Mouse (Mus musculus): ENCODE data around the gene Onecut3. TPM values are rescaled to one million over a fixed set of nuclear protein-coding genes. Genes with fewer than 3 reads are reported as not detected.

Gene Onecut3
- total RNA-seq, 1 experiment: not detected

DNA sequence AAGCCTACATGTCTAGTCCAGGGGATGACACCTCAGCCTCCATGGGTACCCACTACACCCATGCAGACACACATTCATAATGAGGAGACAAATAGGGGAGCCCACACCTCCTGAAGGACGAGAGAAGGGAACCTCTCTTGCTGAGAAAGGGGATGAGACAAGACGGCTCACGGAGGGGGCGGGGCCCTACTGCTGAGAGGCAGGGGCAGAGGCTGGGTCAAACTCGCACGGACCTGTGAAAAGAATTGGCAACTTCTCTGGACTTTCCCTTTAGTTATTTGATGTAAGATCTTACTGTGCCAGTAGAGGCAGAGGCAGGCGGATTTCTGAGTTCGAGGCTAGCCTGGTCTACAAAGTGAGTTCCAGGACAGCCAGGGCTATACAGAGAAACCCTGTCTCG, 57.7 kb downstream of the Onecut3 start:
- TF ChIP-seq MAFK (IDR thresholded peaks at IDR 0.05; ENCODE audit: insufficient read depth, low read depth, low read length) (no peak), HCFC1 (IDR thresholded peaks at IDR 0.05; ENCODE audit: borderline replicate concordance, insufficient read depth, low read length) (no peak), CHD2 (IDR thresholded peaks at IDR 0.05; ENCODE audit: low read depth, low read length) (no peak), ZC3H11A (IDR thresholded peaks at IDR 0.05; ENCODE audit: borderline replicate concordance, low read depth, low read length) (no peak), ZNF384 (IDR thresholded peaks at IDR 0.05; ENCODE audit: low read depth, low read length) (no peak)
- H3K9me3 ChIP-seq (ENCODE audit: control insufficient read depth, insufficient read depth, low read depth, low read length): no peaks in the 10 kb centered on the region

DNA sequence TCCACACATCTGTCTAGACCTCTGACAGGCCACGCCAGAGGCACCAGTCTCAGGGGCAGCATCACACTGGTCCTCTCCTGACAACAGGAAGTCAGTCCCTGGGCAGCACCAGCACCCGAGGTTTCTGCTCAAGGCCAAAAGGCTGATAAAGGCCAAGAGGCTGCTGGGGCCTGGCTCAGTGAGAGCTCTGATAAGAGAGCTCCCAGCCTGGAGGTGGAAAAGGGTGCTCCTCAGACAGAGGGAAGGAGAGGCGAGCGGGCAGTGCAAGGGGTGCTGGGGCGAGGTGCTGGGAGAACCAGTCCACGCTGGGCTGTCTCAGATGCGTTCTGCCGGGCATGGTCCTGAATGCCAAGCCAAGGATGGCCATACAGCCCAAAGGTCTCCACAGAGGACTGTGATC, 58.9 kb downstream of the Onecut3 start:
- in situ Hi-C loops (cut with MboI; ENCODE audit: low sequenced_read_pairs in 2 of 2, unreplicated experiment in 2 of 2): no loop called here

More for the DNA sequence above, 57.7 kb downstream of the Onecut3 start:
- Histone ChIP-seq H3K9ac (ENCODE audit: insufficient read depth, low read depth, low read length, poor library complexity, severe bottlenecking) (no peak overlapping the region), H3K4me1 (ENCODE audit: control insufficient read depth in 2 of 2, insufficient read depth in 2 of 2, low read length in 2 of 2, poor library complexity in 1 of 2) (peaks cover 0 to 11% of the 10 kb centered on the region in 2 experiments; a peak in 1 of 4 replicates), H3K36me3 (ENCODE audit: control insufficient read depth, insufficient read depth, low read length, poor library complexity, severe bottlenecking) (peaks cover 22% of the 10 kb centered on the region), H3K4me3 (ENCODE audit: insufficient read depth in 1 of 2, low read depth in 1 of 2, low read length in 2 of 2, poor library complexity in 1 of 2, severe bottlenecking in 1 of 2) (no peak overlapping the region), H3K27ac (ENCODE audit: insufficient read depth, low read depth, low read length, poor library complexity, severe bottlenecking) (no peak overlapping the region)
- no peak for DNase-seq (ENCODE audit: low read depth, low spot score)
- in situ Hi-C loops (cut with MboI; ENCODE audit: low sequenced_read_pairs in 2 of 2, unreplicated experiment in 2 of 2): no loop called here

DNA sequence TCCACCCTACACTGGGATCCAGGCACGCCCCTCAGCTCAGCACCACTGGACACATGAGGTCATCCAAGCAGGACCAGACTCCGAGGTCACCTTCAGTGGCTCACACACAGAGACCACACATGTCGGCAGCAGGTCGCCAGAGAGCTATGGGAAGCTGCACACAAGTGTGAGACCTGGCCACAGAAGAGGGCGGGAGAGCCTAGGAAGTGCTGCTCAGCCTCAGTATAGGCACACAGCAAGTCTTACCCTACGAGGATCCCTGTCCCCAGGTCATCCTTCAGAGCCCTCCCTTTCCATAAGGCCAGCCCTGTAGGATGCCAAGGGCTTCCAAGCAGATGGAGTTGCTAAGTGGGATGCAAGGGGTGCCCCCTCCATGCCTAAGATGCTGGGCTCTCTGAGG, 59.4 kb downstream of the Onecut3 start:
- Histone ChIP-seq H3K36me3 (ENCODE audit: control insufficient read depth, insufficient read depth, low read length, poor library complexity, severe bottlenecking) (peaks cover 16% of the 10 kb centered on the region), H3K4me3 (ENCODE audit: insufficient read depth in 1 of 2, low read depth in 1 of 2, low read length in 2 of 2, poor library complexity in 1 of 2, severe bottlenecking in 1 of 2) (no peak overlapping the region), H3K27ac (ENCODE audit: insufficient read depth, low read depth, low read length, poor library complexity, severe bottlenecking) (no peak overlapping the region), H3K4me1 (ENCODE audit: control insufficient read depth in 2 of 2, insufficient read depth in 2 of 2, low read length in 2 of 2, poor library complexity in 1 of 2) (peaks cover 0 to 17% of the 10 kb centered on the region in 2 experiments; a peak in 2 of 4 replicates), H3K9me3 (ENCODE audit: control insufficient read depth, insufficient read depth, low read depth, low read length) (no peaks in the 10 kb centered on the region), H3K9ac (ENCODE audit: insufficient read depth, low read depth, low read length, poor library complexity, severe bottlenecking) (no peak overlapping the region)
- no peak for DNase-seq (ENCODE audit: low read depth, low spot score)
- TF ChIP-seq MAFK (IDR thresholded peaks at IDR 0.05; ENCODE audit: insufficient read depth, low read depth, low read length) (no peak), CHD2 (IDR thresholded peaks at IDR 0.05; ENCODE audit: low read depth, low read length) (no peak), ZNF384 (IDR thresholded peaks at IDR 0.05; ENCODE audit: low read depth, low read length) (no peak), ZC3H11A (IDR thresholded peaks at IDR 0.05; ENCODE audit: borderline replicate concordance, low read depth, low read length) (no peak), HCFC1 (IDR thresholded peaks at IDR 0.05; ENCODE audit: borderline replicate concordance, insufficient read depth, low read length) (no peak)
- in situ Hi-C loops (cut with MboI; ENCODE audit: low sequenced_read_pairs in 2 of 2, unreplicated experiment in 2 of 2): no loop called here

More for the DNA sequence above, 58.9 kb downstream of the Onecut3 start:
- TF ChIP-seq ZC3H11A (IDR thresholded peaks at IDR 0.05; ENCODE audit: borderline replicate concordance, low read depth, low read length) (no peak), MAFK (IDR thresholded peaks at IDR 0.05; ENCODE audit: insufficient read depth, low read depth, low read length) (no peak)
- Histone ChIP-seq H3K4me1 (ENCODE audit: control insufficient read depth in 2 of 2, insufficient read depth in 2 of 2, low read length in 2 of 2, poor library complexity in 1 of 2) (peaks cover 0 to 17% of the 10 kb centered on the region in 2 experiments; a peak in 2 of 4 replicates), H3K4me3 (ENCODE audit: insufficient read depth in 1 of 2, low read depth in 1 of 2, low read length in 2 of 2, poor library complexity in 1 of 2, severe bottlenecking in 1 of 2) (no peak overlapping the region), H3K9me3 (ENCODE audit: control insufficient read depth, insufficient read depth, low read depth, low read length) (no peaks in the 10 kb centered on the region), H3K36me3 (ENCODE audit: control insufficient read depth, insufficient read depth, low read length, poor library complexity, severe bottlenecking) (peaks cover 18% of the 10 kb centered on the region), H3K27ac (ENCODE audit: insufficient read depth, low read depth, low read length, poor library complexity, severe bottlenecking) (no peak overlapping the region), H3K9ac (ENCODE audit: insufficient read depth, low read depth, low read length, poor library complexity, severe bottlenecking) (no peak overlapping the region)
- no peak for DNase-seq (ENCODE audit: low read depth, low spot score)

DNA sequence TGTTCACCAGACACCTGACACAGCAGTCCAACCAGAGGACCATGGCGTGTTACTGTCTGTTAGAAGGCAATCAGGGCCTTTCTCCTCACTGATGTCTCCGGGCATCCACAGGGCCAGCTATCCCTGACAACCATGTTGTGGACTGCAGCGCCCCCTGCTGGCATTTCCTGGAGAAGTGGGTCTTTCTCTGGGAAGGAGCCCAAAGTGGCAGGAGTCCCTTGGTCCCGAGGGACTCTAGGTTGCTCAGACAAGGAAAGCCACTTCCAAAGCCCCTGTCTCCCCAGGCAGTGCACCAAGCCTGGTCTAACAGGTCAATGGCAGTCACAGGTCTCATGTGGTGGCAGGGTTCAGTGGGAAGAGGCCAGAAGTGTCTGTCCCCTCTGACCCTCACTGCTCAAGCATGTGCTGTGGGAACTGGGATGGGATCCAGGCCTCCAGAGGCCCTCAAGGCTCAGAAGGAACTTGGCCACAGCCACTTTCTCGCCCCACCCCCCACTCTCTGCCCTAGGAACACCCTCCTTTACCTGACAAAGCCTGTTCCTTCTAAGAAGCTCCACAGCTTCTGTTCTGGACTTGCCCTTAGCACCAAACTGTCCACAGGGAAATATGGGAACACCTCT, 62.8 kb downstream of the Onecut3 start:
- H3K27ac ChIP-seq (ENCODE audit: insufficient read depth, low read depth, low read length, poor library complexity, severe bottlenecking): no peak overlapping the region
- no peaks in the 10 kb centered on the region; the same call in 1 of the 2 replicates for H3K36me3 ChIP-seq (ENCODE audit: control insufficient read depth, insufficient read depth, low read length, poor library complexity, severe bottlenecking)
- in situ Hi-C loops (cut with MboI; ENCODE audit: low sequenced_read_pairs in 2 of 2, unreplicated experiment in 2 of 2): no loop called here
- 0 out of 2 replicates have a peak overlapping the region, but pooled peaks have one; percentile 23 for H3K9ac ChIP-seq (ENCODE audit: insufficient read depth, low read depth, low read length, poor library complexity, severe bottlenecking)
- TF ChIP-seq ZC3H11A (IDR thresholded peaks at IDR 0.05; ENCODE audit: borderline replicate concordance, low read depth, low read length): peak; percentile 20; the same call in 1 of the 2 replicates
- no peak for TF ChIP-seq HCFC1 (IDR thresholded peaks at IDR 0.05; ENCODE audit: borderline replicate concordance, insufficient read depth, low read length)
- no peak for TF ChIP-seq MAFK (IDR thresholded peaks at IDR 0.05; ENCODE audit: insufficient read depth, low read depth, low read length)
- no peak overlapping the region for H3K4me3 ChIP-seq (ENCODE audit: insufficient read depth in 1 of 2, low read depth in 1 of 2, low read length in 2 of 2, poor library complexity in 1 of 2, severe bottlenecking in 1 of 2)
- H3K9me3 ChIP-seq (ENCODE audit: control insufficient read depth, insufficient read depth, low read depth, low read length): no peaks in the 10 kb centered on the region
- peaks cover 5 to 16% of the 10 kb centered on the region in 2 experiments; a peak in 2 of 4 replicates for H3K4me1 ChIP-seq (ENCODE audit: control insufficient read depth in 2 of 2, insufficient read depth in 2 of 2, low read length in 2 of 2, poor library complexity in 1 of 2)
- DNase-seq (ENCODE audit: low read depth, low spot score): peak; percentile 72

All from ES-E14 (cell line).